Mouse (Mus musculus): ENCODE measurements around the gene 1700001F09Rik. TPM values are rescaled to one million over a fixed set of nuclear protein-coding genes. Genes with fewer than 3 reads are reported as not detected.
"Not testable (repeated sequence)": the region's sequence is repeated elsewhere in the genome, so short reads cannot be mapped to it uniquely, and the experiment has no call there.

The 1700001F09Rik gene
- not detected for total RNA-seq (2022)

DNA sequence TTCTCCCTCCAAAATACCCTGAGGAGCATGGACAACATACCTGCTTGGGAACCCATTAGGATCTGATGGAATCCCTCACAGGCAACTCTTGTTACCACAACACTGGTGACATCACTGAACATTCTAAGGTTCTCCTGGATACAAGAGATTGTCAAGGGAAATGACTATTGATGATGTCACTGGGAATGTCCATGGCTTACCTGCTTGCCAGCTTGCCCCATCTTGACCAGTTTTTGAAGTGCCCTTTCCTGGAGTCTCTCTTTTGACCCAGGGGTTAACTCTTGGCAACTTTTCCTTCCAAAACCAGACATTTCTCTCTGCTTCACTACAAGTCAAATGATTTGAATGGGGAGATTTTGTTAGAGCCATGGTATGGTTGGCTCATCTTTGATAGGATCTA lies at the start of gene 1700001F09Rik:
TSS of gene 1700001F09Rik (minus strand) at position 101 of the 400 bp plus-strand sequence.
- DNase-seq (ENCODE audit: low spot score in 2 of 2) = not testable (repeated sequence)

DNA sequence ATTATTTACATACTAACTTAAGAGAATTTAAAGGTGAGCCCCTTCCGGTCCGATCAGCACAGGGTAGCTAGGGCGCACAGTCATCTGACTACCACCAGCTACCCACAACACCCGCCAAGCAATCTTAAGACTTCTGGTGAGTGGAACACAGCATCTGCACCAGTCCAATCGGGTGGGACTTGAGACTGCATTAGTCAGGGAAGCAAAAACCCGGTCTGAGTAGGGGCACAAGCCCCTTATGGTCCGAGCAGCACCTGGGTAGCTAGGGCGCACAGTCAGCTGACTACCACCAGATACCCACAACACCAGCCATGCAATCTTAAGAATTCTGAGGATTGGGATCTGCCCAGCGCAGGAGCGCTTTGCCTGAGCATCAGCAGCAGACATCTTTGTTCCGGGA lies 14.1 kb upstream of the 1700001F09Rik start:
- DNase-seq (ENCODE audit: low spot score in 2 of 2) = not testable (repeated sequence)

DNA sequence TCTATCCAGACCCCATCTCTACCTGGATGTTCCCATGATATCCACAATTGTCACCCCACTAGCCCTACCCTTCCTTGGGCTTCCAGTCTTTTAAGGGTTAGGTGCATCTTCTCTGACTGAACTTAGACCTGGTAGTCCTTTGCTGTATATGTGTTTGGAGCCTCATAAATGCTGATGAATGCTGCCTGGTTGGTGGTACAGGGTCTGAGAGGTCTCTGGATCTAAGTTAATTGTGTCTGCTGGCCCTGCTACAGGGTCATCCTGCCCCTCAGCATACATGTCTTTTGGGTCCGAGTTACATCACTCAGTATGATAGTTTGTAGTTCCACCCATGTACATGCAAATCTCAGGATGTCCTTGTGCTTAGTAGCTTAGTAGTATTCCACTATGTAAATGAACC lies 11.6 kb upstream of the 1700001F09Rik start:
- DNase-seq (ENCODE audit: low spot score in 2 of 2) = not testable (repeated sequence)

DNA sequence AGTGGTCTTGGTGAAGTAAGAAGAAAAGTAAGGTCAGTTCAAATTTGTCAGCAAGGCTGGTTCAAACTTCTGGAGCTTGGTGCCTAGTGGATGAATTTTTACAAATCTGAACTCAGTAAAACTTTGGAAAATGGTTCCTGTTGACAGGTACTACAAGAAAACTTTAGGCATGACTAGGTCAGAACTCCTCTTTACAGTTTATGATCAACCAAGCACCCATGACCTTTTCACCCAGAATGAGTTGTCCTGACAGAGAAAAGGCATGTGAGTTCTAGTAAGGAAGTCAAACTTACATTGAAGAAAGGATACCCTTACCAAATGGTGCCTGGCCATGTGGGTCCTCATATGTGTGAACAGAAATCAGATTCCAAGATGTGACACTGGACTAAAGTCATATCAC lies 9.9 kb upstream of the 1700001F09Rik start:
- DNase-seq (ENCODE audit: low spot score in 2 of 2) = not testable (repeated sequence)

DNA sequence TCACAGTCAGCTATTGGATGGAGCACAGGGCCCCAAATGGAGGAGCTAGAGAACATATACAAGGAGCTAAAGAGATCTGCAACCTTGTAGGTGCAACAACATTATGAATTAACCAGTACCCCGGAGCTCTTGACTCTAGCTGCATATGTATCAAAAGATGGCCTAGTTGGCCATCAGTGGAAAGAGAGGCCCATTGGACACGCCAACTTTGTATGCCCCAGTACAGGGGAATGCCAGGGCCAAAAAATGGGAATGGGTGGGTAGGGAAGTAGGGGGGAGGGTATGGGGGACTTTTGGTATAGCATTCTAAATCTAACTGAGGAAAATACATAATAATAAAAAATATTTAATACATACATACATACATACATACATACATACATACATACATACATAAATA lies 5.3 kb upstream of the 1700001F09Rik start:
- not testable (repeated sequence) for DNase-seq (ENCODE audit: low spot score in 2 of 2)

DNA sequence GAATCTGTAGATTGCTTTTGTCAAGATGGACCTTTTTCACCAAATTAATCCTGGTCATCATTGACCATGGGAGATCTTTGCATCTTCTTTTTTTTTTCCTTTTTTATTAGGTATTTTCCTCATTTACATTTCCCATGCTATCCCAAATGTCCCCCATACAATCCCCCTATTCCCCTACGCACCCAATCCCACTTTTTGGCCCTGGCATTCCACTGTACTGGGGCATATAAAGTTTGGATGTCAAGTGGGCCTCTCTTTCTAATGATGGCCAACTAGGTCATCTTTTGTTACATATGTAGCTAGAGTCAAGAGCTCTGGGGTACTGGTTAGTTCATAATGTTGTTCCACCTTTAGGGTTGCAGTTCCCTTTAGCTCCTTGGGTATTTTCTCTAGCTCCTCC lies 10.0 kb downstream of the 1700001F09Rik start:
- DNase-seq (ENCODE audit: low spot score in 2 of 2) = not testable (repeated sequence)

DNA sequence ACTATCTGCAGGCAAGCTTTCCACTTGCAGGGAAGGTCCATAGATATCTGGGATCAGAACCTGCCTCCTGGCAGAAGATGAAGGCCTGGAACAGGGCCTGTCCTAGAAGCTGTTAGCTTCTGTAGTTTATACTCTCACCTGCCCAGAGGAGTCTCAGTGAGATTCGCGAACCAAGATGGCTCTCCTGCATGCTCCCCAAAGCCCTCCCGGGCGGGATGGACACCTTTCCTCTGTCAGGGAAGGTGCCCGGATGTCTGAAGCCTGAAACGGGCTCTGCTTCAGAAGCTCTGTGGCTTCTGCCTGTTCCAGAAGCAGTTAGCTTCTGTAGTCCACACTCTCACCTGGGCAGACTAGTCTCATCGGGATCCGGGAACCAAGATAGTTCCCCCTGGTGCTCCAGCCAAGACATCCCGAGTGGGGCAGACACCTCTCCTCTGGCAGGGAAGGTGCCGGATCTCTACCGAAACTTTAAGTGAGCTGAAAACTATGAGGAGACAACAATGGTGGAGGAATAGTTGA lies 16.2 kb downstream of the 1700001F09Rik start:
- DNase-seq (ENCODE audit: low spot score in 2 of 2) = not testable (repeated sequence)

DNA sequence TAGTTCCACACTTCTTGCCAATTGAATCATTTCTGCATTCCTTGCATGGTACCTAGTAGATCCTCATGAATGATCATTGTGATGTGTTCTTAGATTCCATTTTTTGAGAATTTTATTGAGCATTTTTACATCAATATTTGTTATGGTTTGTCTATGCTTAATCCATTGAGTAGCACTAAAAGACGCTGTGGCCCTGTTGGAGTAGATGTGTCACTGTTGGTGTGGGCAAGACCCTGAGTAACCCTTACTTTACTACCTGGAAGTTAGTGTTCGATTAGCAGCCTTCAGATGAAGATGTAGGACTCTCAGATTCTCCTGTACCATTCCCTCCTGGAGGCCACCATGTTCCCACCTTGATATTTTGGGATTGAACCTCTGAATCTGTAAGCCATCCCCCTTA lies 19.0 kb downstream of the 1700001F09Rik start:
- DNase-seq (ENCODE audit: low spot score in 2 of 2) = not testable (repeated sequence)

DNA sequence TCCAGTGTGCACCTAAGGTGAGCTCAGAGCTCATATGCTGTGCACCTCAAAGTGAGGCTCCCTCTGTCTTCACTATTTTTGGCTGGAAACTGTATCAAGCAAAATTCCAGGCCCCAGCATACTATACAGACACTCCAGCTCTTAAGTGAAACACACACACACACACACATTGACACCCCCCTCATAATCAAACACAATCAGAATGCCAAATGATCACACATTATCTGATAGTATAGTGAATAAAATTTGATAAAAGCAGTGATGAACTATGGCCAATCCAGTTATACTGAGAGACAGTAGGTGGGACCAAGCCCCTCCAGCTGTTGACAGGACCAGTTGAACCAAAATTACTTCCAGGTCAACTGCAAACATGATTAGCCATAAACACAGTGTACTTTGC lies 28.1 kb downstream of the 1700001F09Rik start:
- DNase-seq (ENCODE audit: low spot score in 2 of 2) = not testable (repeated sequence)

DNA sequence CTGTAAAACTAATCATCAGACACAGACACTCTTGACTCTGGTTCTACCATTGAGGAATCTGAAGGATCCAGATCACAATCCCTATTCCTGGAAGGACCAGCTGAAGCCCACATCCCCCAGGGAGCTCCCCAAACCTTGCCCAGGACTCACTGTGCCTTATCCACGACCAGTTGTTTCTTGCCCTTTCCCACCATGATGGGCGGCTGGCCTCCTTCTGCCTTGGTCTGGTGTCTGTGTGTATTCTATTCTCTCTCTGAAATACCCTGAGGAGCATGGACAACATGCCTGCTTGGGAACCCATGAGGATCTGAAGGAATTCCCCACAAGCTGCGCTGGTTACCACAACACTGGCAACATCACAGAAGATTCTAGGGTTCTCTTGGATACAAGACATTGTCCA lies 54.1 kb downstream of the 1700001F09Rik start, which contains the start of gene Gm8127:
TSS of gene Gm8127 (minus strand) at position 330 of the 400 bp plus-strand sequence.
- not testable (repeated sequence) for DNase-seq (ENCODE audit: low spot score in 2 of 2)

Other genes starting within 250 kb of the 1700001F09Rik start
- gene Gm8104, start 247.2 kb downstream of the 1700001F09Rik start, total RNA-seq (2022) = not detected
- gene Gm7233, start 167.9 kb downstream of the 1700001F09Rik start, total RNA-seq (2022) = not detected
- gene Gm8122, start 112.5 kb downstream of the 1700001F09Rik start, total RNA-seq (2022) = not detected
- gene Gm8126, start 89.2 kb downstream of the 1700001F09Rik start, total RNA-seq (2022) = not detected
- not detected for gene Gm9732, start 72.8 kb downstream of the 1700001F09Rik start, total RNA-seq (2022)
- not detected for gene Gm8127, start 54.0 kb downstream of the 1700001F09Rik start, total RNA-seq (2022)
- gene Gm8138, start 68.5 kb upstream of the 1700001F09Rik start, total RNA-seq (2022) = not detected
- gene Gm5799, start 195.8 kb upstream of the 1700001F09Rik start, total RNA-seq (2022) = not detected
- gene Gm17654, start 231.3 kb upstream of the 1700001F09Rik start, total RNA-seq (2022) = not detected

Data from gastrocnemius, adult 8-10 months (tissue).